Mouse (Mus musculus) Patski (cell line): ENCODE measurements at regions not wholly inside any gene's neighbourhood (a gene's known extent, or its start where the extent isn't known, plus 50 kb on each side); places are given as distances from the start of the nearest gene placed in this dataset.

Experiments used
- ATAC-seq: fragments of 100-300 bp; one replicate; pipeline ENCODE4 v1.8.0; 2021
- CTCF ChIA-PET: fragments of 350-600 bp; sonication (Branson Sonifier 250); formaldehyde crosslinking; loops from one replicate; lab custom pipeline; 2022; ENCODE audit warnings: inconsistent platforms; lab: Charles Lee
- POLR2A ChIA-PET: fragments of 350-600 bp; sonication (Branson Sonifier 250); formaldehyde crosslinking; loops from one replicate; lab custom pipeline; 2022; ENCODE audit warnings: antibody characterized with exemption, inconsistent platforms; lab: Charles Lee
- DNase-seq: peaks from one replicate; pipeline ENCODE4 v3.0.0-alpha.2; 2011; ENCODE audit warnings: low read depth, low spot score
- H3K27me3 ChIP-seq: fragments of 371-371 bp; one replicate; pipeline ENCODE4 v1.5.1; 2021
- CTCF ChIP-seq: fragments of 100-300 bp; IDR thresholded peaks from one replicate; pipeline ENCODE4 v1.5.1; 2021
- in situ Hi-C: fragments of 300-500 bp; cut with MboI; formaldehyde crosslinking; loops from 3 replicates; pipeline ENCODE4 v1.11.1; 2018; ENCODE audit warnings: low pct_unique_long_range_greater_than_20kb, mixed read lengths

DNA sequence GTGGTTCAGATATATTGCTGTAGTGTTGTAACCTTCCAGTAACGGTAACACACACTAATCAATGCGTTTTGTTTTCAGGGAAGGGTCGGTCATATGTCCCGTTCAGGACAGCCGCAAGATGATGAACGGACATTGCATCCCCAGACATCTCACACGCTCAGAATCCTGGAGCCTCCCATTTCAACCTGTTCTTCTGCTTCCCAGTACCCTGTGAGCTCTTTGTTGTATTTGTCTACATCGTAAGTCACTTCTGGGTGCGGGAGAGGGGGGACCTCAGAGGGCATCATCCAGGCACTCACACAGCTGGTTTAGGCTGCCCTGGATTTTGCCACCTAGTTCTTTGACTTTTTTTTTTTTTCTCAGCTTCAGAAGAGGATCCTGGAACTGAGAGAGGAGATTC is 117.9 kb upstream of the Rtl1 start:
- H3K27me3 ChIP-seq: no peaks in the 10 kb centered on the region
- CTCF ChIA-PET: no interaction called here
- no peak for ATAC-seq
- TF ChIP-seq CTCF: no peak
- in situ Hi-C loops: no loop called here
- DNase-seq: no peak
- POLR2A ChIA-PET: no interaction called here

DNA sequence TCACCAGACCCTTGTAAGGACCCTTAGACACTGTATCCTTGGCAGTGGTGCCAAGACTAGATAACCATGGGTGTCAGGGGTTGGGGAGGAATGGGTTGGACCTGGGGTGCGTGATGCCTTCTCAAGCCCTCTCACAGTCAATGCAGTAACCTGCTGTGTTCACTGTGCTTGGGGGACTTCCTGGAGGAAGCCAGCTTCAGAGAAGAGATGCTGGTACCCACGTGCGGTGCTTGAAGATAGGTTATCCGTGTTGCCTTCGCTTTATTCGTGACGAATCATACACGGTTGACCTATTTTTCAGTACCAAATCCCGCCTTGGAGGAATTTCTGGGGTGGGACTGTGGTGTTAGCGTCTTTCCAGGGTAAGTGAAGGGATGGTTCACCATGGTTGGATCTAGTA is 138.1 kb upstream of the Rtl1 start:
- ATAC-seq (no peak), DNase-seq (no peak)
- CTCF ChIA-PET: interaction anchor here (1.5 kb wide), 1 partner anchor 11 kb away, joined by 4 read pairs; no protein-coding TSS in a partner anchor
- no peak for TF ChIP-seq CTCF
- peaks cover 23% of the 10 kb centered on the region for H3K27me3 ChIP-seq
- POLR2A ChIA-PET: no interaction called here
- in situ Hi-C loops: no loop called here

DNA sequence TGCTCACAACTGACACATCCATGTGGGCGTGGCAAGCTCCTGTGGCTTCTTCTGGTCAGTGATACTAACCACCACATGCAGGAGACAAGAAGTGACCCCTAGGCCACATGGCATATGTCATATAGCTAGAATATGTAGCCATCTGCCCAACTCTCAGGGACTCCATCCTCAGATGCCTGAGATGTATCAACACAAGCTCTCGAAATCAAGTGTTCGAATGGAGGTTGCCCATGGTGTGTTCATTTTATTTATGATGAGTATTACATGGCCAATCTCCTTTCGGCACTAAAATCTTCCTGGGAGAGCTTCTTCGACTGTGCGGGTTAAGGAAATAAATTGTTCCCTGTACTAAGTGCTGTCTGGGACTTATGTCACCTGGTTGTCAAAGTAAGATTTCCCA is 138.8 kb upstream of the Rtl1 start:
- DNase-seq (no peak), ATAC-seq (no peak)
- TF ChIP-seq CTCF: no peak
- in situ Hi-C loops: no loop called here
- POLR2A ChIA-PET: no interaction called here
- CTCF ChIA-PET: interaction anchor here (1.5 kb wide), 1 partner anchor 11 kb away, joined by 4 read pairs; no protein-coding TSS in a partner anchor
- H3K27me3 ChIP-seq: peaks cover 18% of the 10 kb centered on the region

DNA sequence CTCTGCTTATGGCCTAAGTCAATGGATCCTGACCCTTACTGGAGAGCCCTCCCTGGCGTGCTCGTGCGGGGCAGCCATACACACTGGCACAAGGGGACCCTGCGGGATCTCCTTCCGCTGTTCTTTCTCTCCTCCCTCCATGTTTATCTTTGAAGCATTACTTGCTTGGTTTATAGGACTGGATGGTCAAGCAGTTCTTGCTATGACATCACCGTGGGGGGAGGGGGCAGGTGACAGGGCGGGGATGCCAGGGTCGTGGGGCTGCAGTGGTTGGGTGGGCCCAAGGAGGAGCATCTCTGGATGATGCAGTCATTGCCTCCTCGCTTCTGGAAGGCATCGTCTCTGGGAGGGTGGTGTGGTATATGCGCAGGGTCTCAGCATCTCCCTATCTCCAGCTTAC is 142.4 kb upstream of the Rtl1 start:
- peaks cover 9% of the 10 kb centered on the region for H3K27me3 ChIP-seq
- CTCF ChIA-PET: no interaction called here
- no peak for ATAC-seq
- no peak for TF ChIP-seq CTCF
- in situ Hi-C loops: no loop called here
- no peak for DNase-seq
- POLR2A ChIA-PET: no interaction called here

DNA sequence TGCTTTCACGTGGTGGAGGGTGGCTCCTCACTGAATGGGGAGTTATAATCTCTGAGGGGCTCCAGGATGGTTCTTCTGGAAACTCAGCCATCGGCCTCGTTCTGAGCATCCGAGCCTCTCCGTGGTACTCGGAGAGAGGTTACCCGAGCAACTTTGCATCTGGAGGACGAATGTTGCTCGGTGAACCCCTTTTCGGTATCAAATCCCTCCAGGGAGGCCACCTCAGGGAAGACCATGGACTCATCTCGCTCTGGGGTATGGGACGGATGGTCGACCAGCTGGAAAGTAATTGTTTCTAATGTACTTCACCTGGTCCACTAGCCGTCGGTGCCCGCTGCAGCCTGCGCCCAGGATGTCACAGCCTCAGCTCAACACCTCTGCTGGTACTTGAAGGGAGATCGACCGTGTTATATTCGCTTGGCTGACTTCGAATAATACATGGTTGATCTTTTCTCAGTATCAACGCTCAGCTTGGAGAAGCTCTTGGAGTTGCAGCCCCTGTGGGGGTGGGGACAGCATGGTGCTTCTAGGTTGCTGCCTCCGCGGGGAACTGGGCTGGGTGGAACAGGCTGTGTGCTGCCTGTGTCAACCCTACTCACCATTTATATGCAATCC is 143.0 kb upstream of the Rtl1 start:
- ATAC-seq (no peak), DNase-seq (no peak)
- TF ChIP-seq CTCF: no peak
- peaks cover 12% of the 10 kb centered on the region for H3K27me3 ChIP-seq
- in situ Hi-C loops: no loop called here
- ChIA-PET POLR2A (no interaction called here), CTCF (no interaction called here)

DNA sequence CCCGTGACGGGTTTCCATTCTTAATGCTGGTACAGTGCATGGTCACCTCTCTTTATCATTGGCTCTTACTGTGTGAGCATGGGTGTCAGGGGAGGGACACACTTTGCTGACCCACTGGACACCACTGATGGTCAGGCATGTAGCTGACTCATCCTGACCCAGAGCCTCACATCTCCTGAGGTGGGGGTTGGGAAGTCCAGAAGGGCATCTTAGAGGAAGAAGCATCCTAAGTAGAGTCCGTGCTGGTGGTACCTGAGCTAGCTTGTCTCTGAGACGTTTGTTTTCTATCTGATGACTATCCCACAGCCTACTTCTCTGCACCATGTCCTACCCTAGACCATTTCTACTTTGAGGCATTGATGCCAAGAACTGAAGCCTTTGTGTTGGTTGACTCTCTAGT is 144.1 kb upstream of the Rtl1 start:
- H3K27me3 ChIP-seq: peaks cover 12% of the 10 kb centered on the region
- DNase-seq (no peak), ATAC-seq (no peak)
- in situ Hi-C loops: no loop called here
- ChIA-PET POLR2A (no interaction called here), CTCF (no interaction called here)
- TF ChIP-seq CTCF: no peak

DNA sequence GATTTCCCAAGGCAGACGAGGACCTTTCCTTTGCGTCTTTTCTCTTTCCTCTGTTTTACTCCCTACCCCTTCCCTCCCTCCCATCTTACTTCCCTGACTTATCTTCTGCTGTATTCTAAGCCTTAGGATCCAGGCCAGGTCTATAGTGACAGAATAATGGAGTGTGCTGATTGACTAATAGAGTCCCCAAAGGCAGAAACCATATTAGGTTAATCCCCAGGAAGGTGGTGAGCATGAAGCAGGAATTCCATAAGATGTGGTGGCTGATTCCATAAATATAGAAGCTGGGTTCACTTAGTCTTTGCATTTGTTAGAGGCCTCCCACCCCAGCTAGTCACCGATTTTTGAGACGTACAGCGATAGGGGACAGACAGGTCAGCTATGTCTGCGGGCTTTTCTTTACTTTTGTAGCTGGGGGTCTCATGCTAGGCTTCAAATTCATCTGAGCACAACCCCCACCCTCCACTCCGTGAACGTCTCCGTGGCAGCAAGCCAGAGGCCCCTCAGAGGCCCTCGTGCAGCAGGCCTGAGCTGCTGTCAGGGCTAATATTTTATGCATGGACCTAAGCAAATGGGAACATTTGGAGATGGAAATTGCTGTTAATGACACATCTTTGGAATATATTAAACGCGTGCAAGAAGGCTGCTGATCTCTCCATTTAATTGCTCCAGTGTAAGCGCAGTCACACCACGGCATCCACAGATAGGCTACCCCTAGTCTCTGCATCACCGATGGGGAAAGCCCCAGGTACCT is 145.8 kb upstream of the Rtl1 start:
- in situ Hi-C loops: no loop called here
- peaks cover 12% of the 10 kb centered on the region for H3K27me3 ChIP-seq
- ChIA-PET POLR2A (no interaction called here), CTCF (no interaction called here)
- no peak for ATAC-seq
- TF ChIP-seq CTCF: no peak
- DNase-seq: no peak

DNA sequence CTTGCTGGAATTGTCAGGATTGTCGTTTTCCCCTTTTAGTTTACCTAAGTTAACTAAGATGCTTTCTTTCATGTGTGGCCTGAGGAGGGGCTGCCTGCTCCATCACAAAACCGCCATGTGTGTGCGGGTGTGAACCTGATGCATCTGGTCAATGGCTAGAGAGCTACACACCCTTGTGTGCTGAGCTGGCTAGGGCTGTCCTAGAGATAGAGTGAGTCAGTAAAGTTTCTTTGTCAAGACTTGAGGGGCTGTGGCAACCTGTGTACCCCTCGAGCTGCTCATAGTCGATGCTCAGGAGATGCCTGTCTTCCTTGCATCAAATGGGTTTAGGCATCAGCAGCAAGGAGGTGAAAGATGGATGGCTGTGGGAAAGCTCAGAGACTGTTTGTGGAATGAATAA is 147.1 kb upstream of the Rtl1 start:
- in situ Hi-C loops: no loop called here
- no peak for ATAC-seq
- no peak for TF ChIP-seq CTCF
- no peak for DNase-seq
- H3K27me3 ChIP-seq: peaks cover 16% of the 10 kb centered on the region
- POLR2A ChIA-PET: no interaction called here
- CTCF ChIA-PET: no interaction called here

DNA sequence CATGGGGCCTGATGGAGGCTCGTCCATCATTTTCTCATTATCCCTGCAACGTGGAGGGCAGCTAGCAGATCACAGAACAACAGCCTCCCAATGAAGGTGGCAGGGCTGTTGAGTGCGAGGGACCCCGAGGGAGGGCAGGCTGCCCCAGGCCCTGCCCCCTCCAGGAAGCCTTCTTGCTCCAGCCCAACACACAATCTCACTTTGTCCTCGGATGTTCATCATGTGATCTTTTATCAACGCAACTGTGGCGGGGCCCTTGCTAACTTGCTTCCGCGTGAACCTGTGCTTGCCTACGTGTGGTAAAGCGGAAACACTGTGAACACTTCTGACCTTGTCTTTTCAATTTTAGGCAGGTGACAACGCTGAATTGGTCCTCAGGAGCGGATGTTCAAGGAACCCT is 147.6 kb upstream of the Rtl1 start:
- no peak for ATAC-seq
- POLR2A ChIA-PET: no interaction called here

DNA sequence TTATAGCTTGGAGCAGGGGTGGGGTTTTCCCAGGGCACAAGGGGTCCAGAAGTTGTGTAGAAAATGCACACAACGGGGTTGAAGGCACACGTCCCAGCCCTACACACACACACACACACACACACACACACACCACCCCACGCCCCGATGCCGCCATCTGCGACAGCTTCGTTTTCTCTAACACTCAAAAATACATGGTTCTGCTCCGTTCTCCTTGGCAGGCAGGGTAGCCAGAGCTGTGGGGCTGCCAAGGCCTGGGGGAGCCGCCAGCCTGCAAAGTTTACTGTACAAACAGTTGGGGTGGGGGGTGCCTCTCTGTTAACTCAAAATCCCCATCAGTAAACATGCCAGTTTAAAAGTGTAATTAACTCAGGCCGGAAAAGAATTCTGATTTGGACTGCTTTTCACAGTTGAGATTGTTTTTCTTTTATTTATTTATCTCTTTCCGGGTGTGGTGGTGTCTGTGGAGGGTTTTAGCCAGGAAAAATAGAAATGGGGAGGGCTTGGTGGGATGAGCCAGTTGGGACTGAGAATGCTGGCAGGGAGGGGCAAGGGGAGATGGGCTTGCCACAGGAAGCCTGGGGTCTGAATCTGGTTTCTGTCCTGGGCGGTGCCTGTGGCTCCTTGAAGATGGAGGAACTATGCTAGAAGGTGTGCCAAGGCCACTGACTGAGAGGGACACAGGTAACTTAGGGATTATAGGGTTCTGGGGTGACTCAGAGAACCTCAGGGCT is 148.4 kb upstream of the Rtl1 start:
- in situ Hi-C loops: no loop called here

More for the DNA sequence above, 147.6 kb upstream of the Rtl1 start:
- CTCF ChIA-PET: no interaction called here
- TF ChIP-seq CTCF: no peak
- H3K27me3 ChIP-seq: peaks cover 17% of the 10 kb centered on the region
- in situ Hi-C loops: no loop called here
- DNase-seq: no peak

DNA sequence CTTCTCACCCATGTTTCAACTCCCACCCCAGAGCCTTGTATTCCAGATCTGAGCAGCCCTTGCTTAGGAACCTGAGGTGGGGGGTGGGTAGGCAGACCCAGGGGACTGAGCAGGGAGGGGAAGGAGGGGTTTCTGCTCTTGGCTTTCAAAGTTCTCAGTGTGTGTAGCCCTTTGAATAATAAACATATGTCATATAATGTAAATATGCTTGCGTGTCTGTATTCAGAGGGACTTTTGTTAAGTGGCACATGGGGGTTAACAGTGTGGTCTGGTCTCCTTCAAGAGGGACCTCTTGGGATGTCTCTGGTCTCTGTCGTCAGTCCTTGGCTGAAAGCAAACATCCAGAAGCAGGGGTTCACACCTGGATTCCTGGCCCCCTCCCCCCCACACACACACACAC is 149.1 kb upstream of the Rtl1 start:
- H3K27me3 ChIP-seq: peaks cover 12% of the 10 kb centered on the region
- in situ Hi-C loops: no loop called here
- TF ChIP-seq CTCF: no peak
- ChIA-PET CTCF (interaction anchor here (1.8 kb wide), 1 partner anchor 11 kb away, joined by 4 read pairs; no protein-coding TSS in a partner anchor), POLR2A (no interaction called here)
- ATAC-seq (no peak), DNase-seq (no peak)

More for the DNA sequence above, 148.4 kb upstream of the Rtl1 start:
- TF ChIP-seq CTCF: no peak
- DNase-seq (no peak), ATAC-seq (no peak)
- ChIA-PET CTCF (interaction anchor here (1.8 kb wide), 1 partner anchor 10 kb away, joined by 4 read pairs; no protein-coding TSS in a partner anchor), POLR2A (no interaction called here)
- H3K27me3 ChIP-seq: peaks cover 17% of the 10 kb centered on the region
